Mouse (Mus musculus): ENCODE data around the gene Steap3. TPM values are rescaled to one million over a fixed set of nuclear protein-coding genes. Genes with fewer than 3 reads are reported as not detected.

The Steap3 gene
- polyA plus RNA-seq, 2 experiments from 2014 or later = not detected

DNA sequence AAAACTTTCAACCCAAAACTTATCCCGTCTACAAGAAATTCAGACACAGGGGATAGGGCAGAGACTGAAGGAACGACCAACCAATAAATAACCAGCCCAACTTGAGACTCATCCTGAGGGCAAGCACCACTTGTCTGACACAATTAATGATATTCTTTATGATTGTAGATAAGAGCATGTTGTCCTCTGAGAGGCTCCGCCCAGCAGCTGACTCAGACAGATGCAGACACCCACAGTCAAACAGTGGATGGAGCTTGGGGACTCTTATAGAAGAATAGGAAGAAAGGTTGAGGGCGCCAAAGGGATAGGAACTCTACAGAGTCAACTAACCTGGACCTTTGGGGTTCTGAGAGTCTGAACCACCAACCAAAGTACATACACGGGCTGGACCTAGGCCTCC is 22.7 kb downstream of the Steap3 start:
- ATAC-seq = no peak

DNA sequence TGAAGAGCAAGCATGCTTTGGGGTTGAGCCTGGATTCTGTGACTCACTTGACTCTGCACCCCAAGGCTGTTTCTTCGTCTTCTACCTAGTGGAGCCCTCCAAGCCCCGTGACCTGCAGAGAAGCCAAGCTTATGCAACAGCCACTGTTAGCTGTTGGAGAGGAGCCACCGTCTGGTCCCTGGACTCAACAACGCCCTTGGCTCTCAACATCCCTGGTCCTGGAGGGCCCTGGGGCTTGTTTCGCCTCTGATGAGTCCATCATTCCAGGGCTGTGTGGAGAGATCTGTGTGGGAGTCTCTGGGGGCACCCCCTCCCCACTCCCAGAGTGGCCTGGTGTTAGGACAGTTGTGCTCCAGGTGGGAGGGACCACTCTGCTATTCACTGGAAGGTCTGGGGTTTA is 24.3 kb downstream of the Steap3 start:
- no peak for ATAC-seq

DNA sequence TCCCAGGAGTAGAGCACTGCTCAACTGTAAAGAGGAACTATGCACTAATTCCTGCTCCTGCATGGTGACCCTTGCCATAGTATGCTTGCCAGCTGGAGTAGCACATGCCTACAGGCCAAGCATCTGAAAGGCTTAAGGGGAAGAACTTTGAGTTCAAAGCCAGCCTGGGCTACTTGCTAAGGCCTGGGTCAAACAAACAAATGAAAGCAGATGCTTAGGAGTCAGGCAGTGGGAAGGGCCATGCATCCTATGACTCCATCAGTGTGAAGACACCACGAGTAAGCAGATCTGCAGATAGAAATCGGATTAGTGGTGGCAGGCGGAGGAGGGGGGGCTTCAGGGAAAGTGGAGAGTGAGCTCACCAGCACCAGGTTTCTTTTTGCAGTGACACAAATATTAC is 25.2 kb downstream of the Steap3 start:
- no peak for ATAC-seq

DNA sequence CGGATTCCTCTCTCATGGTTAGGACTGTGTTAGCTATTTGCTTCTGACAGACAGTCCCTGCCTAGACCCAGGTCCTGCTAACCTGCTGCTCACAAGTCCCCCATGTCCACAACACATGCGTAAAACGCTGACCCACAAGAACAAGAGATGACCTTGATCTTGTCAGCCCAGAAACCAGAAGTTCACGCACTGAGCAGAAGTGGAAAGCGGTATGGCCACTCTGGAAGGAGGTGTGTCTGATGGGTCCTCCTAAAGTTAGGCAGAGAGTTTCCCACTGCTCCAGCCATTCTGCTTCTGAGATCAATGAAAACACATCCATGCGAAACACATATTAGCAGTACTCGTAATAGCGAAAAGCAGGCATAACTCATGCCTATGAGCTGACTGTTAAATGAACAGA is 25.6 kb downstream of the Steap3 start:
- ATAC-seq = no peak

DNA sequence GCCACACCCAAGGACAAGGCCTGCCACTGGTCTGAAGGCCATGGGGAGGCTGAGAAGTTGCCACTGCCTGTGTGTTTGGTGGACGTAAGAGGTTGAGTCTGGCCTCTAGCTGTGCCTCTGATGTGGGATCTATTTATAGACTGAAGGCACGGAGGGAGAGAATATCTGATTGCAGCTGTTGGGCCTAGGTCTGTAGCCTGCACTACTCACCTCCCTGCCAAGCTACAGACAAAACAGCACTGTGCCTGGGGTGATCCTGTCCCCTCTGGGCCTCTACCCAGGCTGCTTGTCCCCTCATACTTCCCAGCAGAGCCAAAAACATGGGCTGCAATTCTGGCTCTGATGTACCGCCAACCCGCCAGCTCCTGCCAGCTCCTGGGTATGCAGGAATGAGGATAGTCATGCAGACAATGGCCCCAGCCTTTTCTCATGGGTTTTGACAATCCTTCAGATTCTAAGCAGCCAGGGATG is 26.8 kb downstream of the Steap3 start:
- no peak for ATAC-seq

DNA sequence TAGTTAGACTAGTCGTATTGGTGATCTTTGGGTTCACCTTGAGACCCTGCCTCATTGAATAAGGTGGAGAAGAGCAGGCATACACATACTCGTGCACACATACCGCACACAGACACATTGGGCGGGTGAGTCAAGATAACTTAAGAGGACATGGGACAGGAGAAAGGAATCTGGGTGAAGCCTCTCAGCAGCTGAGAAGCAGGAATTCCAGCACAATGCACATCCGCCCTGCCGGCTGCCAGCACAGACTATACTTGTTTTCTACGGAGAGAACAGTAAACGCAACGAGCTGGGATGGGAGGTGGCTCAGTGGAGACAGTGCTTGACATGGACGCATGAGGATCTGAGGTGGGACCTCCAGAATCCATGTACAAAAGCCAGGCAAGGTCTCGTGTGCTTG is 27.9 kb downstream of the Steap3 start:
- ATAC-seq = no peak

DNA sequence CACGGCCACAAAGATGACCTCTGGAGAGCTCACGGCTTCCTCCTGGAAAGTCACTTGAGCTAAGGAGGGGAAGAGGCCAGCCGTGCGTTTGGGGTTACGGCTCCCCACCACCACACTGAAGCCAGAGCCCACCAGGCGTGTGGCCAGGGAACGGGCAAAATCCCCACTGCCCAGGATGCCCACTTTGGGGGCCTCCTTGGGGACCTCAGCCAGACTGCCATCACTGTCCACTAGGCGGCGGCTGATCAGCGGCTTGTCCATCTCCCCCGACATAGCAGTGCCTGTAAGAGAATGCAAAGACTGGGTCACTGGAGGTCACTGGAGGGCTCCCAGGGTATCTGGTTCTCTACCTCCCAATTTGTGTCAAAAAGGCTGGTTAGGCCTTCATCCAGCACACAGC is 28.5 kb downstream of the Steap3 start:
- ATAC-seq = no peak

DNA sequence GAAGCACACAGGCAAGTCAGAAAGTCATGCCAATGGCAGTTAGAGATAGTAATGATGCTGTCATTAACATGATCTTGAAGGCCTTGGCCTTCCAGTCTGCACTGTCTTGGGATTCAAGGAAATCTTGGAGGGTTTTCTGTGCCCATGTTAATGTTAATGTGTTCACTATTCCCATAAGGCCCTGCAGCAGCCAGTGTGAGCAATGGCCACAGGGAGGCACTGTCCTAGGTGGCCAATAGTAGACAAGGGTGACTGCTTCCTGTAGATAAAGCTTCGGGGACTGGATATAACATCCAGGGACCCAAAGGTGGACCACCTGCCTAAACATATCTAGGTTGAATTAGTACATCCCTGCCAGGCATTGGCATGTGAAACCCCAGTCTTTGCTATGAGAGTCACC is 35.4 kb downstream of the Steap3 start:
- no peak for ATAC-seq

DNA sequence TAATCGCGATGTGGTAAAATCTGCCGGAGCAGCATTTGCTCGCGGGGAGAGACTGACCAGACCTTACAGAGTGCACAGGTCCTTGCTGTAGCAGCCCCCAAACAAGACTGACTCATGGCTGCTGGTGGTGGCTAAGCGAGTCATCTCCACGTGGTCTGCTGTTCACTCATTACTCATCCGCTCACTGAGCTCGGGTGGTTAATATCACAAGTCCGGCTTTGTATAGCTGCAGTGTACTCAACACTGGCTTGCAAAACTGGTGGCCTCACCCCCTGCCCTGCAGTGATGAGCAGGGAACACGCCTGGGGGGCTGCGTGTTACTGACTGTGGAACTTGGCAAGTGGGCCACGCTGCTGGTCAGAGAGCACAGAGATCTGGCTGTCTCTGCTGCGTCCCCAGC is 36.1 kb downstream of the Steap3 start:
- no peak for ATAC-seq

DNA sequence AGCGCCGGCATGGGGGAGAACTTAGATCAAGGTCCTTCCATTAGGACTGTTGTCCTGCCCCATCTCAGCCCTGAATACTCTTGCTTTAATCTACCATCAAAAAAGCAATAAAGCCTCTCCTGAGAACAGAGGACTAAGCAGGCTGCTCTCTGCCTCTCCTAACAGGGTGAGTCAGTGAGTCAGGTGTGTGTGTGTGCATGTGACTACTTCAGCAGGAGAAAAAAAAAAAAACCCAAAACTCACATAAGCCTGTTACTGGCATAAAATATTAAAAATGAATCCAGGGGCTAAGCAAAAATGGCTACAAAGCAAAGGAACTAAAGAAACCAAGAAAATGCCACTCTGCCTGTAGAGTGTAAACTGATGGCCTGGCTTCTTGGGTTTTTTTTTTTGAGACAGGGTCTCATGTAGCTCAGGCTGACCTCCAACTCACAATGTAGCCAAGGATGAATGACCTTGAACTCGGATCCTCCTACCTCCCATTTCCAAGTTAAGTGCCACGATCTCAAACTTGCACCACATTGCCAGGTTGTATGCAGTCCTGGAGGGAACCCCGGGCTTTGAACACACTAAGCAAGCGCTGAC is 36.8 kb downstream of the Steap3 start:
- ATAC-seq = no peak

DNA sequence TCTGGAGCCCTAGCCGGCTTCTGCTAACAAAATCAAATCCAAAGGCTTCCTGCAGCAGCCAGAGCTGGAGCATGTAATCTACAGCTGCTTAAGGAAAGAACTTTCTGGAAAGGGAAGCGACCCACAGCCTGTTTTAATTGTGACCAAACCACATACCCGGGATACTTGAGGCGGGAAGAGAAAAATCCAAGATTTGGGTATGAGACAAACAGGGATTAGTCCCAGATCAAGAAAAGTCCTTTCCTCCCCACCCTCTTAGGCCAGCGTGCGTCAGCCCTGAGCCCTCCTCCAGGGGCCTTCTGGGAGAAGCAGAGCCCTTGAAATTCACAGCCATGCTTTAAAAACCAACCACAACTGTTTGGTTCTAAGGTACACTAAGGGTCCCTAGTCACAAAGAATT is 40.3 kb downstream of the Steap3 start:
- no peak for ATAC-seq

DNA sequence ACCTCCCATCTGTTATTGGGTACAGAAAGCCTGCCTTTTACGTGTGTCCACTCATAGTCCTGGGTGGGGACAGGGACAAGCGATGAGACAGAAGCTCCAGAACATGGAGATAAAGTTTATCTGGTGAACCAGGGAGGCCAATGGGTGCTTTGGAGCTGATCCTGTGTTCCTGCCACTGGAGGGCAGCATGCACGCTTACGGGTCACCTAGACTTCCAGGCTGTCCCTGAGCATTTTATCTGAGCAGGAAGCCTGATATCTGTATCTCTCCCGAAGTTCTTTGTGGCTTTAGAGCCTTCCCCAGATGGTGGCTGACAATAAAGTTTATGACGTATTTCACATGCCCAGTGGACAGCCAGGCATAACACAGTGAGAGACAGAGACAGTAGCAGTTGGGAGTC is 41.2 kb downstream of the Steap3 start:
- no peak for ATAC-seq

DNA sequence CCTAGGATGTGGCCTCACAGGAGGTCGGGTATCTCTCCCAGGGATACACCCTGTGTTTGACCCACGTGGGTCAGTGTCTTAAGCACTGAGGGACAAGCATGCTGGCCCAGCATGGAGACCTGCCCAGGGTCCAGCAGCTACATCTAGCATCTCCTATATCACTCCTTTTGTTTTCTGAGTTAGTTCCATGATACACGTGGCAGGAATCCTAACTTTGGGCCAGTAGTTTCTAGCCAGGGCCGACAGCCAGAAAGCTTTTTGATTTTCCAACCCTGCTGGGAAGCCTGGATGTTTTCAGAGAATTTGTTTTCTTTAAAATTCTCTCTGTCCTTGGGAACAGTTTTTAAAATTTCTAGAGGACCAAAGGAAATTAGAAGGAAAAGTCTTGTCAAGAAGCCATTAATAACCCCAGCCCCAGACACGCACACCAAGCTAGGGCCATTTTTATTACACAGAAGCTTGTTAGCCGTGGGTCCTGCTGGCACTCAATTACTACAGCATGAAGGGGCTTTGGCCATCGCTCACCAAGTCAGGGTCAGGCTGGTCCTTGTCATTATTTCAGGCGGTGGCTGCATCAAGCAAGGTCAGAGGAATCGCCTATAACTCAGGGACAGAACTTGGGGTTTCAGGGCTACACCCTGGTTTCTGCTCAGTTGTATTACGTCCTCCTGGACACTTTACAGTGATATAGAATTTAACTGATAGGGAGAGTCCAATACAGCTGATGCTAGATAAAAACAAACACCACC is 42.6 kb downstream of the Steap3 start:
- ATAC-seq = no peak

DNA sequence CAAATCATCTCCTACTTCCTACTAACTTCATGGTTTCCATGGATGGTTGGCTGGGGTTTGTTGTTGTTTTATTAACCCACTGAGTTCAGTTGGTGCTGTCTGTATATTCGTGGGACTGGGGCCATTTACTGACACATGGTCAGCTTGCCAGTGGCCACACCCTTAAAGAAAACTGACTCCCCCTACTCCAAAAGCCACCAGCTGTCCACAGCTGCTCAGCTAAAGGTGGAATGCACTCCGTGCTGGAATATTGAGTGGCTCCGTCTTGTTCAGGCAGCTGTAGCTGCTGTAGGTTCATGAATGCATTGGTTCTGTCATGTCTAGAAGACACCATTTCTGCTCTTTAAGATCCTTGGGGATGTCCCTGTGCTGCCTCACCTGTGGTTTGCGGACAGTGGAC is 48.9 kb downstream of the Steap3 start:
- no peak for ATAC-seq

DNA sequence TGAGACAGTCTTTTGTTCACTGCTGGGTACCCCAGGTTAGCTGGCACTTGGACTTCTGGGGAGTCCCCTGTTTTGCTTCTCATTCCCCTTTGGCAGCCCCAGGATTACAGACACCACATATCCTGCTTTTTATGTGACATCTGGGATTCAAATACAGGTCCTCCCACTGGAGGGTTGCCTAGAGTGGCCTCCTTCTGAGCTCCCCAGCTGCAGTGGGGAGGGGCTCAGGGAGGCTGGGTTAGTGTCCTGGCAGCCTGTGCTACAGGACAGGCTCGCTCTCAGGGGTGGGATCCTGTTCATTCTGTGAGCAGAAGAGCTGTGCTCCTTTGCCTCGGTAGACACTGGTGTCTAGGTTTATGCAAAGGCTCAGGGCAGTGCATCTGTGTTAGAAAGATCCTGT is 51.2 kb downstream of the Steap3 start:
- ATAC-seq = no peak

DNA sequence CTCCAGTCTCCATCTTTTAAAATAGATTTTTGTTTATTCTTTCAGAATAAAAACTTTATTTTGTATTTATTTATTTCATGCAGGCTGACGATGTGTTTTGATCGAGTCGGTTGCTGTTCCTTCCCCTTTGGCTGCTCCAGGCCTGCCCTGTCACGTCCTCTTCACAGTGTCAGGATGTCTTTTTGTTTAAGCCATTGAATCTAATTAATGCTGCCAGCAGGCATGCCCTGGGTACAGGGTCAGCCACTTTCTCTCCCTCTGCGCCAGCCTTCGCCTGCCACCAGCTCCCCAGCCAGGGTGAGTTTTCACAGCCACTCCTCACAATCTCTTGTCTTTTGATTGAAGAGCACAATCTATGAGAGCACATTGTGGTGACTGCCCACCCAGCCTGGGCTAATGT is 51.7 kb downstream of the Steap3 start:
- ATAC-seq = no peak

DNA sequence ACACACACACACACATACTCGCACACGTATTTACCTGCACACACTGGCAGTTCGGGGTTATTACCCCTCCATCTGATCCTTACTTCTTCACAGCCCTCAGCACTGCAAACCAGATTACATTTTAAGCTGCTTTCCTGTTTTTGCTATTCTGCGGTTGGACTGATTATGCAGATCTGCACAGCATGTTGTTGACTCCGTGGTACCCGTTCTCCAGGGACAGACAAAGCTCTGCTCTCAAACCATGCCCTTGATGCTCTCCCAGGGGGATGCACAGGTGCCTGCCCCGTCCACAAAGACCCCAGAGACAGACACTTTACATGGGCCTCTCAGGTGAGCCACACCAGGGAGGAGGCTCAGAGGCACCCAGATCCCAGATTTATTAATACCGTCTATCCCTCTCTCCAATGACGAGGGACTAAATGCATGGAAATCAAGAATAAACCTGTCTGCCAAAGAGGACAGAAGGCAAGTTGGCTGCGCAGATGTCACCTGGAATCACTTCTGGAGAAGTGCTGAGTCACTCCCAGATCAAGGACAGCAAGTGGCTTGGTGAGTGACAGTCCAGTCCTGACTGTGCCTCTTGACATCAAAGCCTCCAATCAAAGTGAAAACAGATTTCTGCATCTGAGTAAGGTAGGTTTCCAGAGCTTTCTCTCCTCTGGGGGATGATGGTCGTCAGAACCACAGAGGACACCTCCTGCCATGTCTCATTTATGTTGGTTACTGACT is 63.8 kb downstream of the Steap3 start:
- ATAC-seq = no peak

DNA sequence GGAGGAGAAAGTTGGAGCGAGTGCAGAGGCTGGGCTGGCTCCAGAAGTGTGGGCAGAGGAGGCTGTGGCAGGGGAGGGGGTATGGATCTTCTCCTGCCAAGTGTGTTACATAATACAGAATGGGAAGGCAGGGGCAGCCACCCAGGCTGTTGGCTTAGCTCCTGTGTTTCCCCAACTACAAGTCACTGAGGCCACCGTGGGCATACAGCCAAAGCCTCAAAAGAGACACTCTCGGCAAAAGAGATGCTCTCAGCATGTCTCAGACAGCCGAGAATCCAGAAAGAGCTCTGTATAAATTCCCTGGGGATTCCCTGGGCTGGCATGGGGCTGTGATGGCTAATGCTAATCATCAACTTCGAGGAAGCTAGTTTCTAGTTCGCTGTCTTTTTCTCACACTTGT is 64.9 kb downstream of the Steap3 start:
- ATAC-seq = no peak

DNA sequence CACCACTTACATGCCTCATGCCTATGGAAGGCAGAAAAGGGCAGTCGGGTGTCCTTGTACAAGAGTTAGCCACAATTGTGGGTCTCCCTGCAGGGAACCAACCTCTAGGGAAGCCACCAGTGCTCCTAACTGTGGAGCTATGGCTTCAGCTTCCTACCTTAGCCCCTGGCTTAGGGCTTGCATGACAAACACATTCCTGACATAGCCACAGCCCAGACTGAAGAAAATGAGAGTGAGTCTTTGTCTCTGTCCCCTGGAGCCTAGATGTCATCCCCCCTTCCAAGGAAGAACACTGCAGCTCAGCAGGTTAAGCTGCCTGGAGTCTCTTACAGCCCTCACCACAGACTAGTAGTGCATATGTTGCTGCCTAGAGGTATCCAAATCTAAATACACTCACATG is 67.7 kb downstream of the Steap3 start:
- no peak for ATAC-seq

DNA sequence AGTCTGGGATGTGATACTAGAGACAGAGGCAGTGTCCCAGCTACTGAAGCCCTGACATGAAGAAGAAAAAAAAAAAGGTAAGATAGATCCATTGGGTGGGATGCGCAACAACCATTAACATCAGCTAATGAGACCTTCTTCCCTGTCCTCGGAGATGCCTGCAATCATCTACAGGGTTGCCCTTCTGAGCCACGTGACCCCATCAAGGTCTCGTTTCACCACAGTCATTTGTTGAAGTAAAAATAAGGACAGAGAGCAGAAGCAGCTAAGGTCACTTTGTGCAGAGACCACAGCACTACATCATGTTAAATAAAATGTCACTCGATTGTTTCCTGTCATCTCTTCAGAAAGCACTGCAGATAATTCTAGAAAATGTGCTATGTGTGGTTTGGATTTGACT is 68.7 kb downstream of the Steap3 start:
- ATAC-seq = no peak

DNA sequence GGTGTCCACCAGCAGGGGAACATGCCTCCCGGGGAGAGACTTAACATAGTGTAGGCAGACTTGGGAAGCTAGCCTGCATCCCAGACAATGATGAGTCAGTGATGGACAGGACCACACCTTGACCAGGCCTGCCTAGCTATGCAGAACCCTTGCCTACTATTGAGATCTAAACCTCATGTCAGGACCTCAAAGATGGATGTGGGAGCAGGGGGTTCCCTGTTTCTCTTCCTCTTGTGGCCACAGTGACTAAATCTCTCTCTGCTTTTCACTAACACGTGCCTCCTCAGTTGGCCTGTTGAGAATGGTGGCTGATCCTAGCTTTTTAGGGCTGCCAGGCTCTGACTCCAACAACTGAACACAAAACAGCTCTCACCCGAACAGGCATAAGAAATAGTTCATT is 70.0 kb downstream of the Steap3 start:
- ATAC-seq = no peak

DNA sequence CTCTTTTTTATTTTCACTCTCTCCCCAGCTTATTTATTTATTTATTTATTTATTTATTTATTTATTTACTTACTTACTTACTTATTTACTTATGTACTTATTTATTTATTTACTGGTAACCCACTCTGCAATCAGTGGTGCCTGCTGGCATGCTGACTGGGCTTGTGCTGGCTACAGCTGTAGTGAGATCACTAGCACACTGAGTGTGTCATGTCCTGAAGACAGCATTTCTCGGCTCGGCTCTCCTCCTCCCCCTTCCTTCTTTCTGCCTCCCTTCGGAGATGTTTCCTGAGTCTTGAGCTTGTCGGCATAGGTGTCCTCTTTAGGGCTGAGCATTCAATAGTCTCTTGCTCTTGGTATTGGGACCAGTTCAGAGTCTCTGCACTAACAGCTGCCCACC is 73.6 kb downstream of the Steap3 start:
- no peak for ATAC-seq

DNA sequence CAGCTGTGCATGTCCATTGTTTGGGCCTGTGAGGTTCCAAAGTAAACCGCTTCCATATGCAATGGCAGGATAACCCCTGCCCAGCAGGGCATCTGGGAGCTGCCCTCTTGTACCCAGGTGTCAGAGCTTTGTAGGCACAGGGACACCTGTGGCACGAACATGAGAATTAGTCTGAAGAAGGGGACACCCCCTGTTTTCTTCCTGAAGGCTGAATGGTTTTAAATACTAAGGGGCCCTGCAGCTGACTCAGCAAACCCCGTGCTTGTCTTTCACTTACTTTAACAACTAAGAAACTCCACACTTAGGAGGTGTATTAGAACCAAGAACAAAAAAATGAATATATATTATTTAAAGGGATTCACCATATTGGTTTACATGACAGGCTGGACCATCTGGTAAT is 74.4 kb downstream of the Steap3 start:
- no peak for ATAC-seq

DNA sequence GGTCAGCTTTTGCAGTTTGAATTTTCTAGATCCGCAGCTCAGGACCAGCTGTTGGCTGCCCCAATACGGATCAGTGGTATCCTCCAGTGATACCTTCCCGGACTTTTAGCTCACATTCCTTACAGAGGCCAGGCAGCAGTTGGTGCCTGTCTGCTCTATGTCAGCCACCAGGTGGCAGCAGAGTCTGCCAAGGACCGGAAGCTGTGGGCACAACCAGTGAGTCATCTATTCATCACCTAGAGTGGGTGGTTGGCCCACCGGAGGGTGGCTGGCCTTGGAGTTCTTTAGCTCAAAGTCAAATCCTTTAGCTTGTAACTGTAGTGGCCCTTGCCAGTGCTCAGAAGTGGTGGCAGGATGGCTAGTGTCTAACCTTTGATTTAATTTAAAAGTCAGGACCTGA is 75.3 kb downstream of the Steap3 start:
- ATAC-seq = peak; percentile 97
